Mouse (Mus musculus): Measurements from ENCODE around the gene Hivep3.

Gene Hivep3

DNA sequence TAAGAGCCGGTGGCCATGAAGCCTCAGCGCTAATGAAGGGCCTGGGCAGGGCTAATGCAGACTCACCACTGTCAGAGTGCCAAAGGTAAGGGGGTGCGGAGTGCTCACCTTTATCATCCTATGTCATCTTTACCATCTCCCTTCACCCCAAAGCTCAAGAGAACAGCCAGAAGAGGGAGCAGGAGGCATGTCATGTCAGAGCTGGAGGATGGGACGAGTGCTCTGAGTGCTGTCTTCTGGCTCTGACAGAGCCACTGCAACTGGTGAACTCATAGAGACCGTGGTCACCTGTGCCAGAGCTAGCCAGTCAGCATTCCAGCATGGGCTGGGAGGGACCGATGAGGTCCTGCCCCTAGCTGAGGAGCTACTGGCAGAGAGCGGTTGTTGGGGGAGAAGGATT lies 27.2 kb downstream of the Hivep3 start:
- no peak for DNase-seq (ENCODE audit: low read depth, low spot score)

DNA sequence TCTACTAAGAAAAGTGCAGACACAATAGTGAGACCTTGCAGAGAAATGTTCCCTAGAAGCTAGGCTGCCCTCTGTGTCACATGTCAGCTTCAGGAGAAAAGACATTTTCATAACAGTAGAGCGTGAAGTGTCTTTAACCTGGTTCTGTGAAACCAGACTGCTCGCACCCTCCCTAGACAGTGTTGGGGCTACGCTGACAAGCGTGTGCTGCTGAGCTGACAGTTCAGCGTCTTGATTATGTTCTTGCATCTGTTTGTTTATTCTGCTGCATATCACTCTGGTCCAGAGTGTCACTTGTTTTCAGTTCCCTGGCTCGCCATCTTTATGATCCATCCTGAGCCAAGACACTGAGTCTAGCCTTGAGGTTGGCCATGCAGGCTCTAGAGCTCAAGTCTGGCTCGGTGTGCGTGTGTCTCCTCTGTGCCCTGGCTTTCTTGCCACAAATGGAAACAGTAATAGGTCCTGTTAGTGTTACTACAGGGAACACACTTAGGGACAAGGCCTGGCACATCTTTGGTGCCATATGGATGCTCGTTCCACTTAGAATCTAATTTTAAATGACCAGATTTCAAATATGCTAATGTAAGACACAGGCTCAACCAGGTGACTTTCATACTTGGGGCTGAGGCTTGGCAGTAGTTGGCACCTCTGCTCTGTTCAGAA lies 28.0 kb downstream of the Hivep3 start:
- DNase-seq (ENCODE audit: low read depth, low spot score) = no peak

DNA sequence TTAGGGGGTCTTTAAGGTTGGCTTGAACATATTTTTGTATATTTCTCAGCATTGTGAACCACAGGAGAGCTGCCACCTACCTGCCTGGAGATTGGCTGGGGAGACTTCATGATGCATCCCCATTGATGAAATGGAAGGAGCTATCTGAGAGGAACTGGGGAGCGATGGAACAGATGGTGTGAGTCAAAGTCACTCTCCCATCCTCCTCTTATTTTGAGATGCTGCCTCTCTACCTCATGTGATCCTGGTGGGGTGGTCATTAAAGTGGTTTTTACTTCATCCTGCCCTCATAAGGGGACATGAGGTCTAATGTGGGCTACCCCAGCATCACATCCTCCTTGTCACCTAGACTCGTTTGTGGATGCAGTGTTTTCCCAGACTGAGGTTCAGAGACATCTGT lies 28.6 kb downstream of the Hivep3 start:
- no peak for DNase-seq (ENCODE audit: low read depth, low spot score)

DNA sequence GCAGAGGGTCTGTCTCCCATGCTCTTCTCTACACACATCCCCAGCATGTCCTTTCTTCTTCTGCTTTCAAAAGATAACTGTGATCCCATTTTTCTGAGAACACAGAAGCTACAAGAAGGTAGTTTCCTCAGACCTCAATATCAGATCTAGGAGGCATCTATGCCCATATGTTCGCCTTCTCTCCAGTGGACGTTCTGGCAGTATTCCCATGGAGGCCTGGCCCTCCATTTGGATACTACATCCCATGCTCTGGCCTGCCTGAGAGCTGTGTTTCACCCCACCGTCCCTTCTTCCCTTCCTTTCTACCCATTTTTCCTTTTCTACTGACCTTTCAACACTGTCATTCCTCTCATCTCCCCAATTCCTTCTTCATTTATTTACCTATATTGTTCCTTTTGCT lies 34.5 kb downstream of the Hivep3 start:
- DNase-seq (ENCODE audit: low read depth, low spot score) = no peak

DNA sequence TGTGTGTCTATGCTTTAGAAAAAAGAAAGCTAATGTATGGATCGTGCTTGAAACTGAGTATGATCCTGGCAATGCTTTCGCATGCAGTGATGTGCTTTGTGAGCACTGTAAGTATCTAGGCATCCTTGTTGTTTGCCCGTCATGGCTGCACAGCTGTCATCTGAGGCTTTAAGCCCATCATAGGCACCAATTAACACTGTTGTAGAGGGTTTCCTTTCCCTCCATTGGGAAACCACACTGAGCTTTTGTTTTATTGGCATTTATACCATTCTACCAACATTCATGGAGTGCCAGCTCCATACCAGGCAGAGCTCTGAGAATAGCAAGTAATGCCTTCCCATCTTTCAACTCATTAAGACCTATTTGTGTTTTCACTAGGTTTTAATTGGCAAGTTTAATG lies 42.3 kb downstream of the Hivep3 start:
- DNase-seq (ENCODE audit: low read depth, low spot score) = no peak

DNA sequence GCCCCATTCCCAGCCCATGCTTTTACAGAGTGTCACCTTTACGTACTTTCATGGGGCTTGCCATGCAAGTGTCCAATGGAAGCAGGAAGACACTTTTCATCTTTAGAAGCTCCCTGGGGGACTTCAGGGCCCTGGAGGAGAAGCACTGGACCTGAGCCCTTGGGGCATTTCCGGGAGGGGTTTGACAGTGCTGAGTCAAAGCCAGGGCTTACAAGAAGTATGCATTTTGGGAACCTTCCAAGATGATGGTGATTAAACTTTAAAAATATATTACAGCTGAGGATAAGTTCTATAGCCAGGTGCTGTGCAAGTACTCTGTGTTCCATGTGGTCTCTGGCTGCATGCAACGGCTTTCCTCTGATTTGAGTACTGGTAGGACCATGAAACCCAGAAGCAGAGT lies 43.6 kb downstream of the Hivep3 start:
- DNase-seq (ENCODE audit: low read depth, low spot score) = no peak

DNA sequence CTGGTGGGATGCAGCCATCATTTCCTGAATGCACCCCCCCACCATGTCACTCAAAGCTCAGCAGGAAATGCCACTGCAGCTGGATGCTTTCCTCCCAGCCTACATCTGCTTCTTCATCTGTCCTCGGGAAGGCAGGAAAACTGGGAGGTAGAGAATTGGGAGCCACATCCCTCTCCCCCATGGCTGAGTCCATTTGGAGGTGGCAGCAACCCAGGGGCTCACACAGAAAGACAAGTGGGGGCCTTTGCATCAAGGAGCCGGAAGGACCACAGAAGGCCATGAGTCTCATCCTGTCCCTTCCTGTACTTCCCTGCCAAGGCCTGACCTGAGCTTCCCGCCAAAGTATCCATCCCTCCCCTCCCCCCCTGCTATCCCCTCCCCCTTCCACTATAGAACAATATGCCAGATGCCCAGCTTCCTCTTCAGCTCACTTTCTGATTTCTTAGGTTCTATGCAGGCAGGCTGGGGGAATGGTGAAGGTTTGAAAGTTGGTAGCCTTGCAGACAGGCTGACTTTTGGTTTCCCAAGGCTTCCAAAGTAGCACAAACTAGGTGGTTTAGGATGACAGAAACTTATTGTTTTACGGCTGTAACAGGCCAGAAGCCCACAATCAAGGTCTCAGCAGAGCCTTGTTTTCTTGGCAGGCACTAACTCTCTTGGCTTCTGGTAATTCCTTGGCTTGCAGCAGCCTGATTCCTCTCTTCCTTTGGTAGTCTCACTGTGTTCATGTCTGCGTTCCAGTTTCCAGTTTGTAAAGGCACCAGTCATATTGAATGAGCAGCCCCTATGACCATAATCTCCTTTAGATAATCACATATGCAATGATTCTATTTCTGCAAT lies 46.2 kb downstream of the Hivep3 start:
- DNase-seq (ENCODE audit: low read depth, low spot score) = no peak

DNA sequence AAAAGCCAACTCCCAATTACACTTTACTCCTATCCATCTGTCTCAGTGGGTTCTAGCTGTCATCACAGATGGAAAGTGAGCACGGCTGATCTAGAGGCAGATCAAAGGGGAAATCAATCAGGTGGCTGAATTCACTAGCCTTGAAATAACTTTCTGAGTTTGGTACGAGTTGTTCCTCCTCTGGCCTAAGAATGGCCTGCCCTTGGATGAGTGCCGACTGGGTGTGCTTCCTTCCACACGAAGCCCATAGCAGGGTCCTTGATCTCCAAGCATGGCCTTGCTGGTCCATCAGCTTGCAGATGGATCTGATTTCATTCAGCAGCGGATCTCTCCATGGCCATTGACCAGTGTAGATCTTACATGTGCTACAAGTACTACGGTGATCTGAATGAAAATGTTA lies 47.3 kb downstream of the Hivep3 start:
- DNase-seq (ENCODE audit: low read depth, low spot score) = no peak

DNA sequence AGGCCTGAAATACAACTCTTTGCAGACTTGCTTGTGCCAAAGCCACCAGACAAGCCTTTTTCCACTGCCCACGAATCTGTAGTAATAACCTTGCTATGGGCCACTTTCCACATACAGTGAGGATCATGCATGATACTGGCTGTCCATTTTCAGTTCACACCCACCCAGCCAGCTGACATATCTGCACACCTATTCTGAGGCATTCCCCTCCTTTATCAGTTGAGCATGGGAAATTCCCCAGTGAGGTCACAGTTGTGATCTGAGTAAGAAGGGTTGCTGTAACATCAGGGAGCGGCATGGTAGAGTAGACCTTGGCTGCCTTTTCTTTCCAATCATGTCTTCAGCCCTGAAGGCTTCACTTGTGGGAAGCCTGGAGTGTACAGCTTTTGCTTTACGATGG lies 51.4 kb downstream of the Hivep3 start:
- DNase-seq (ENCODE audit: low read depth, low spot score) = no peak

DNA sequence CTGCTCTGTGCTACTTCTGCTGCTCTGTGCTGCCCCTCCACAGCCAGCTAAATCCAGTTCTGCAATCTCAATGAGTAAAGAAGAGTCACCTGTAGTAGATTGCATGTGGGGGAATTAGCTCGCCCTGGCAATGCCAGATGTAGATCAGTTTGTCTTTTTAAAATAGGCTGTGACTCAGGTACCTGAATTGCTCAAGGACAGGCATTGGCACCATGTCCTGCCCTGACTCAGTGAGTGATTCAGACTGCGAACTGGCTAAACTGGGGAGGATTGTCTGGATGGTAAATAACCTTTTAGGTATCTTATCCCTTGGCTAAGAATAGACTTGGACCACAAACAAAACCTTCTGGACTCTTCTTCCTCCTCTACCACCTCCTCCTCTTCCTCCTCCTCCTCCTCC lies 52.7 kb downstream of the Hivep3 start:
- no peak for DNase-seq (ENCODE audit: low read depth, low spot score)

DNA sequence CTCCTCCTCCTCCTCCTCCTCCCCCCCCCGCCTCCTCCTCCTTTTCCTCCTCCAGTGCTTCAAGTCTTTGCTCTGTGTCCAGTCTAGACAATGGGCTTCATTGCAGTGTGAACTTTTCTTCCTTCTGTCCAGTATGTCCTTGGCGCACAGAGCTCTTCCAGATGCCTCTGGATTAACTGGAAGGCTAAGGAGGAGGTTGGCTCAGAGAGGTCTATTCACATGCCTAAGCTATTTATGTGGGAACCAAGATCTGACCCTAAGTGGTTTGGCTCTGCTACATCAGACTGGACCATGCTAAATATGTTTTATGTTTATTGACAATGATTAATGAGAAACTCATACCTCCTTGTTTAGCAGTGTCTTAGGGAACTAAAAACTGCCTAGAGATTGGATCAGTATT lies 53.1 kb downstream of the Hivep3 start:
- DNase-seq (ENCODE audit: low read depth, low spot score) = no peak

DNA sequence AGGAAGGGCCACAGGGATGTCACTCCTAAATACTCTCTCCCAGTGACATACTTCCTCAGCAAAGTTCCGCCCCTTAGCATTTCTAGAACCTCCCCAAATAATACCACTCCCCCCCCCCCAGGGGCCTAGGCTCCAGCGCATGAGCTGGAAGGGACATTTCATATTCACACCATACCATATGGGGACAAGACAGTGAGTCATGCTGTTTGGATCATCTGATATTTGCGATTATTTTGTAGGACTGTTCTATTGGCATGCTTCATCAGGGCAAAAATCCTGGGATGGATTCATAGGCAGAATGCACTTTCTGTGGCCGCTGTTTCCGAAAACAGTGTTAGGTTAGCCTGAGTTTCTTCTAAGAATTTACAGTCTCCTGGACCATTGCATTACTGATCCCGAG lies 55.2 kb downstream of the Hivep3 start:
- DNase-seq (ENCODE audit: low read depth, low spot score) = no peak

DNA sequence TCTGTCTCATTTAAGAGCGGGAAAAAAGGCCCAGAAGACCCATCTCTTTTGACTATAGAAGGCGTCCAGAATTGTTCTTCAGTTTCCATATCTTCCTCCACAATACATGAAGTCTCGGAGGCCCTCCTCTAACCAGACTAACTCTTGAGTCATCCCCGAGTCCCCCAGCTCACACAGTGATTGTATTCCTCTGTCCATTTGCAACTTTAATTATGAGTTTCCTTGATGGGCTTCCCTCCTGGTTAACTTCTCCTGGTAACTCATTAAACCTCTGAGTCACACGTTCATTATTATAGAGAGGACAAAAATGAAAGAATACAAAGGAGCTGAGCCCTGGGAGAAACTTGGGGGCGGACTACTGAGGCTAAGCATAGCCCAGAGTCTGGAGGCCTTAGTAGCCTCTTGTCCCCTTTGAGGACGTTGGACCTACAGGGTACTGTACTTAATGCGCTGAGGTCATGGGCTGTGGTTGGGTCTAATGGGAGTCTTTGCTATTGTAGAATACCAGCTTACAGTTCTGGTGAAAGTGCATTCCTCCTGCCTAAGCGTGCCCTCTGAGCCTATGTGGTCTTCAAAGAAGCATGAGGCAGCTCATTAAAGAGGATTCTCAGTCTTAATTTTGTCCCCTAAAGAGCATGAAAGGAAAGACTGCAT lies 56.0 kb downstream of the Hivep3 start:
- no peak for DNase-seq (ENCODE audit: low read depth, low spot score)

DNA sequence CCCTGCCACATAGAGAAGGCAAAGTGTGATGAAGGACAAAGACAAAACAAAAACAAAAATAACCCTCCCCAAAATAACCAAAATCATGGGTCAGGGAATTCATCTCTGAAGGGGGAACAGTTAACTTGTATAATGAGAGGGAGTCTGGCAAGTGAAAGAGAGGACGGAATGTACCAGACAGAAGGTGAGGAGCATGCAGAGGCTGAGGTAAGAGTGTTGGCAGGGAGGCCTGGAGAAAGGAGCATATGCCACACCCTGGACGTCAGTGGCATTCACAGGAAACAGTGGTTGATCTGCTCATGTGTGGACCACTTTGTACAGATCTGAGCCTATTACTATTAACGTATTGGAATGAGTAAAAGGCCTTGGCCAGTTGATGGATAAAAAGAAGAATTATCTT lies 65.3 kb downstream of the Hivep3 start:
- DNase-seq (ENCODE audit: low read depth, low spot score) = no peak

DNA sequence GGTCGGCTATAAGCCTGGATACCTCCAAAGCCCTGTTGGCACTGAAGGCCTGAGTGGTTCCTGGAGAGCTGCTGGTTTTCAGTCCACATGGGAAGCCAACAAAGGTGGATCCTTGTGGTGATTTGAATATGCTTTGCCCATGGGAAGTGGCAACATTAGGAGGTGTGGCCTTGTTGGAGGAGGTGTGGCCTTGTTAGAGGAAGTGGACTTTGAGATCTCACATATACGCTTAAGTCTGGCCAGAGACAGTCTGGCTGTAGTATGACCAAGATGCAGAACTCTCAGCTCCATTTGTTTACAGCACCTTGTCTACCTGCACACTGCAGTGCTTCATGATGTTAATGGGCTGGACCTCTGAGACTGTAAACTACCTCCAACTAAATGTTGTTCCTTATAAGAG lies 73.0 kb downstream of the Hivep3 start:
- DNase-seq (ENCODE audit: low read depth, low spot score) = no peak

DNA sequence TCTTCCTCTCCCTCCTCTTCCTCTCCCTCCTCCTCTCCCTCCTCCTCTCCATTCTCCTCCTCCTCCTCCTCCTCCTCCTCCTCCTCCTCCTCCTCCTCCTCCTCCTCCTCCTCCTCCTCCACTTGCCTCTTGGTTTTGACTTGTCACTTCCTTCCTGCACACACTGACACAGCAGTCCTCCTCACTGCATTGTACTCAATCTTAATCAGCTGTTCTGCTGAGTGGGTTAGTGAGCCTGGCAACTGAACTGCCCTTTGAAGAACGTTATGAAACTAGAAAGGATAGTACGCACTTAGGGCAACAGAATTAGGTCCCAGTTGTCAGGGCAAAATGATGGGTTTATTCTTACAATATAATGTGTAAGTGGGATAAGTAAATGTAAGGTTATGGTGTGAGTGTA lies 73.8 kb downstream of the Hivep3 start:
- DNase-seq (ENCODE audit: low read depth, low spot score) = no peak

DNA sequence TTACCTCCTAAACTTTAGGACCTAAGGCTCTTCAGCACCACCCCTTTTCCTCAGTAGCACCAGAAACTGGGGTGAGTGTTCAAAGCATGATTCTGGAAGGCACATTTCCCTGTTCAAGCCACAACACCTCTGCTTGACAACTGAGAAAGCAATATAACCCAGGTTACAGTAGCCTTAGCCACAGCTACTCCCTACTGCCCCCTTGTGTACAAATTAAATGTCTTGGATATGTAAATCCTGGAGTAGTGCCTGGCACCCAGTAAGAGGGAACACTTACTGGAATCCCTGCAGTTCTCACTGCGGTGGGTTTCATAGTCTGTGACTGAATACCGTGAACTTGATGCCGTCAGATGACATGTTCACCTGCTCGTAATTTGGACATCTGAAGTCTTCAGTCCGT lies 75.7 kb downstream of the Hivep3 start:
- DNase-seq (ENCODE audit: low read depth, low spot score) = no peak

DNA sequence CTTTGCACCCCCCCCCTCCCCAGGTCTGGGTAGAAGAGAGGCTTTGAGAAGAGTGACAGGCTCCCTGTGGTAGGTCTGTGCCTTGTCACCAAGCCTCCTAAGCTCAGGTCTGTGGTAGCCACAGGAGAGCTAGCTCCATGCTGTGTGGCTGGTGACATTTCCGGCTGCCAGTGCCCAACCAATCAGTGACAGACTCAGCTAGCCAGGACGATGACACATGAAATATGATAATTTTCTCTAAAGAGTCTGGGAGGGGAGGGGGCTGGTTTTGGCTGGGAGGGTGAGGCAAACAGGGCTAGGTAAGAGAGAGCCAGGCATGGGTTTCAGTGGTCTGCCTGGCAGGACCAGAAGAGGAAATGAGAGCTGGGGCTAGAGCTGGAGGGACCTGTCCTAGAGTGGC lies 79.2 kb downstream of the Hivep3 start:
- DNase-seq (ENCODE audit: low read depth, low spot score) = no peak

DNA sequence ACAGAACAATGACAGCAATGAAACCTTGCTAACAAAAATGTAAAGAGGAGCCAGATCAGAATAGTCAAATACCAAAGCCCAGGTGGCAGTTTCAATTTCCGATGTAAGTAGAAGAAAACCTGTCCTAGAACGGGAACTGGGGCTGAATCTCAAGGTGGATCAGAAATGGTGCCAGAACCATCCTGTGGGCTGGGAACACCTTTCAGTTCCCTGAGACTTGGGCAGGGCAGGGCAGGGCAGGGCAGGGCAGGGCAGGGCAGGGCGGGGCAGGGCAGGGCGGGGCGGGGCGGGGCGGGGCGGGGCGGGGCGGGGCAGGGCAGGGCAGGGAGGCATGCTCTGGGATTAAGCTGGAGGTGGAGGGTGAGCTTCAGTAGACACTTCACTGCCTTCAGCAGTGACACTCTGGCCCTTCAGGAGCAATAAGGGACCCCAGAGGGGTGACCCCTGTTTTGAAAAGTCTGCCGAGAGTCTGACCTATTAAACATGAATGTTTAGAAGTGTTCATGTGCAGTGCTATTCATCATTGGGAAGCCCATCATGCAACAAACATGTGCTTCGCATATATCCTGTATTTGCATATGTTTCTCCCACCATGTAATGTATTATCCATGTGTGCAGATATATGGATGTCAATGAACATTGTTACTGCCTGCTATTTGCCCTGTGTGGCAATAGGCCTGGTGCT lies 80.1 kb downstream of the Hivep3 start:
- no peak for DNase-seq (ENCODE audit: low read depth, low spot score)

DNA sequence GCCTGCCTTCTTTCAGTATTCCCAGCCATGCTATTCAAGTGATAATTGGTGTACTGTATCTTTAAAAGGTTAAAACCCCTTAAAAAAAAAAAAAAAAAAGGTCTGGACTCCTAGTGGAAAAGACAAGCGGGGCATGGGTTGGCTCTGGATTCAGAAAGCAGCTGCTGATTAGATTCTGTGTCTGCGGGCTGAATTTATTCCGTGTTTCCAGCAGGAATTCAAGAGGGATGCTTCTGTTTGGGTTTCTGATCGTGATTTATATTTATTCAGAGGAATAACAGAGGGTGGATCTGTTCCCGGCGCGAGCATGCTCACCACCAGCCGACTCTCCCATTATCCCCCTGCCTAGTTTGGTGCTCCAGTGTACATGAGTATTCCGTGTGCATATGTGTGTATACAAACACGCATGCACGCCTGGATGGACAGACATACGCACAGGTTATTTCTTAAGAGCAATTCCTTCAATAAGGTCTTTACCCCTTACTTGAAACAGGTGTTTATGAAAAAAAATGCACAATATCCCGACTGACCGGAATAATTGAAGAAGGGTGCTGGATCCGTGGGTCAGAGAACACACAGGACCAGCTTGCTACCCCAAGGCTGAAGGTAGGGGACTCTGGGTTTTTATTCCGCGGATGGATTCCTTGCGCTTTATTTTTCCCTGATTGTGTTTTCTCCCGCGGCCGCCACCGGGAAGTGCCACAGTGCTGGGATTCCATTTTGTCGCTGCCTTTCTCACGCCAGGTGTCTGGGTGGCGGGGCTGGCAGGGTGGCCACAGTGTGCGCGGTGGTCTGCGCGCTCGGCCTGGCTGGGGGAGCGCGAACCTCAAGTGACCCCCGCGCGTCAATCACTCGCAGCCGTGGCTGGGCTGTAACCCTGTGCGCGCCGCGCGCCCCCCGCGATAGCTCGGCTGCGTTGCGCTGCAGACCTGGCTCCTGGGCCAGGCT lies 80.9 kb downstream of the Hivep3 start:
- no peak for DNase-seq (ENCODE audit: low read depth, low spot score)

DNA sequence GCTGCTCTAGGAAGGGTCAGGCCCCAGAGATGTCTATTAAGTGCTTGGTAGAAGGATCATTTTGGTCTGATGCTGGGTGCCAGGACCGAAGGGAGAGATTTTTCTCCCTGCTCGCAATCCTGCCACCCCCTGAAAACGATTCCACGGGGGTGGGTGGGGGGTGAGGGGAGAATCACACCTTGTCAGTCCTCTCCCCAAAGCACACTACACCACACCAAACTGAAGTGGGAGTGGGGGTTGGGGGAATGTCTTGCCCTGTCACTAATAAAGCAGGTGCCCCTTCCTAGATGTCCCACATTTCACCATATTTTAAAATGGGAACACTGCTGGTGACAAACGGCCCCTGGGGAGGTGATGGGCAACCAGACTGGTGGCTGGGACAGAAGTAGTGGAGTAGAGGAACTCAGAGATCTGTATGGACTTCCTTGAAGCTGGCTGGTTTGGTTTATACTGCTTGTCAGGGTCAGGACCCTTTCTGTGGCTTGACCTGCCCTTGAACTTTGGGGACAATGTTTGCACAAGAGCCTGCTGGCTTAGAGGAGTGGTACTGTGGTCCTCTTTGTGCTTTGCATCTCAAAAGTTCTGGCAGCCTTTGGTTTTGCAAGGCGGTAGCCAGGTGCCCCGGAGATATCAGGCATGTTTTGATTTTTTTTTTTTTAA lies 81.7 kb downstream of the Hivep3 start:
- DNase-seq (ENCODE audit: low read depth, low spot score) = no peak
